Mouse (Mus musculus): ENCODE data around the gene Pla2g15.

Pla2g15 gene

GRCm38 (mm10) chr8:106135672-106136071 lies 14.5 kb upstream of the Pla2g15 start:
- DNase-seq: no peak

- DNase-seq: no peak
Observed at GRCm38 (mm10) chr8:106136156-106137130, 13.8 kb upstream of the Pla2g15 start, which contains the start of gene Esrp2. Gene Esrp2 (minus strand): TSS chr8:106136974.

- no peak for DNase-seq
Observed at GRCm38 (mm10) chr8:106137218-106137905, 12.8 kb upstream of the Pla2g15 start.

- DNase-seq: no peak
Observed at GRCm38 (mm10) chr8:106137906-106138477, 12.2 kb upstream of the Pla2g15 start.

- no peak for DNase-seq
Observed at GRCm38 (mm10) chr8:106138616-106139015, 11.6 kb upstream of the Pla2g15 start.

- no peak for DNase-seq
Observed at GRCm38 (mm10) chr8:106140191-106140590, 10.0 kb upstream of the Pla2g15 start.

GRCm38 (mm10) chr8:106140769-106141168 lies 9.4 kb upstream of the Pla2g15 start:
- DNase-seq: peak; percentile 67

- DNase-seq: no peak
Observed at GRCm38 (mm10) chr8:106145331-106145730, 4.9 kb upstream of the Pla2g15 start.

- DNase-seq: no peak
Observed at GRCm38 (mm10) chr8:106146014-106146413, 4.2 kb upstream of the Pla2g15 start.

- DNase-seq: no peak
Observed at GRCm38 (mm10) chr8:106147868-106148565, 2.2 kb upstream of the Pla2g15 start.

- DNase-seq: no peak
Observed at GRCm38 (mm10) chr8:106149025-106149424, 1.2 kb upstream of the Pla2g15 start.

GRCm38 (mm10) chr8:106150653-106151000 lies 428 bp downstream of the Pla2g15 start:
- no peak for DNase-seq

GRCm38 (mm10) chr8:106151041-106151440 lies 842 bp downstream of the Pla2g15 start:
- no peak for DNase-seq

- no peak for DNase-seq
Observed at GRCm38 (mm10) chr8:106152876-106153275, 2.7 kb downstream of the Pla2g15 start.

GRCm38 (mm10) chr8:106157419-106157818 lies 7.2 kb downstream of the Pla2g15 start:
- no peak for DNase-seq

- DNase-seq: no peak
Observed at GRCm38 (mm10) chr8:106158381-106158780, 8.2 kb downstream of the Pla2g15 start.

- no peak for DNase-seq
Observed at GRCm38 (mm10) chr8:106159876-106160275, 9.7 kb downstream of the Pla2g15 start.

GRCm38 (mm10) chr8:106163251-106163650 lies 13.1 kb downstream of the Pla2g15 start:
- DNase-seq: no peak

- DNase-seq: peak; percentile 67
Observed at GRCm38 (mm10) chr8:106165460-106165859, 15.3 kb downstream of the Pla2g15 start.

GRCm38 (mm10) chr8:106168356-106169016 lies 18.3 kb downstream of the Pla2g15 start, which contains the start of gene Slc7a6:
Gene Slc7a6 (plus strand): TSS chr8:106168857.
- peak; percentile 87 for DNase-seq

- DNase-seq: peak; percentile 60
Observed at GRCm38 (mm10) chr8:106169017-106169933, 19.1 kb downstream of the Pla2g15 start.

Measured in cerebellum, adult 9-11 months (tissue).